Mouse (Mus musculus): ENCODE measurements at regions not wholly inside any gene's neighbourhood (a gene's known extent, or its start where the extent isn't known, plus 50 kb on each side); places are given as distances from the start of the nearest gene placed in this dataset.
A peak's percentile ranks its signal among the peaks of the same experiment; 100 is the strongest.

GRCm38 (mm10) chr2:101371834-101372493 lies 252.6 kb upstream of the Rag2 start:
- DNase-seq: no peak

GRCm38 (mm10) chr2:101380595-101380994 lies 243.9 kb upstream of the Rag2 start:
- DNase-seq: no peak

- no peak for DNase-seq
Measured at GRCm38 (mm10) chr2:101415002-101415401, 209.5 kb upstream of the Rag2 start.

- no peak for DNase-seq
Measured at GRCm38 (mm10) chr2:101416702-101417101, 207.8 kb upstream of the Rag2 start.

GRCm38 (mm10) chr2:101433141-101433895 lies 191.2 kb upstream of the Rag2 start:
- no peak for DNase-seq

GRCm38 (mm10) chr2:101440231-101440630 lies 184.3 kb upstream of the Rag2 start:
- DNase-seq: no peak

- no peak for DNase-seq
Measured at GRCm38 (mm10) chr2:101441081-101441630, 183.4 kb upstream of the Rag2 start.

- DNase-seq: no peak
Measured at GRCm38 (mm10) chr2:101455591-101455990, 168.9 kb upstream of the Rag2 start.

- no peak for DNase-seq
Measured at GRCm38 (mm10) chr2:101458959-101459358, 165.6 kb upstream of the Rag2 start.

GRCm38 (mm10) chr2:101462450-101462849 lies 162.1 kb upstream of the Rag2 start:
- DNase-seq: no peak

- DNase-seq: no peak
Measured at GRCm38 (mm10) chr2:101464291-101465140, 160.0 kb upstream of the Rag2 start.

GRCm38 (mm10) chr2:101470569-101471100 lies 153.9 kb upstream of the Rag2 start:
- DNase-seq: no peak

GRCm38 (mm10) chr2:101472449-101473115 lies 151.9 kb upstream of the Rag2 start:
- peak; percentile 77 for DNase-seq

GRCm38 (mm10) chr2:101473116-101473485 lies 151.4 kb upstream of the Rag2 start:
- DNase-seq: no peak

- no peak for DNase-seq
Measured at GRCm38 (mm10) chr2:101476862-101477261, 147.7 kb upstream of the Rag2 start.

- no peak for DNase-seq
Measured at GRCm38 (mm10) chr2:101490207-101490606, 134.3 kb upstream of the Rag2 start.

- no peak for DNase-seq
Measured at GRCm38 (mm10) chr2:101491762-101492161, 132.8 kb upstream of the Rag2 start.

GRCm38 (mm10) chr2:101508116-101508515 lies 116.4 kb upstream of the Rag2 start:
- no peak for DNase-seq
